Mouse (Mus musculus) neural tube, embryonic 14.5 days (tissue): Measurements from ENCODE around the gene Pik3ca. TPM values are rescaled to one million over a fixed set of nuclear protein-coding genes. Genes with fewer than 3 reads are reported as not detected.

Experiments
- ATAC-seq: fragments of 200-750 bp; cut with Nextera tagmentation; 2 replicates; pipeline ENCODE4 v1.8.0; 2017; ENCODE audit warnings: low read depth, mild to moderate bottlenecking, moderate TSS enrichment, moderate library complexity
- H3K27ac ChIP-seq: fragments of 300-500 bp; sonication (generic); 2 replicates; pipeline ENCODE4 v1.5.1; 2014; ENCODE audit warnings: low read depth, mild to moderate bottlenecking, control low read depth, low read length, moderate library complexity, mixed read lengths
- H3K27me3 ChIP-seq: fragments of 300-500 bp; sonication (generic); 2 replicates; pipeline ENCODE4 v1.6.1; 2014; ENCODE audit warnings: low read length; ENCODE audit not compliant: control insufficient read depth, insufficient read depth
- H3K36me3 ChIP-seq: fragments of 300-500 bp; sonication (generic); 2 replicates; pipeline ENCODE4 v1.6.1; 2014; ENCODE audit warnings: low read length, mixed read lengths; ENCODE audit not compliant: control insufficient read depth, insufficient read depth
- H3K4me1 ChIP-seq: fragments of 300-500 bp; sonication (generic); 2 replicates; pipeline ENCODE4 v1.6.1; 2014; ENCODE audit warnings: low read length; ENCODE audit not compliant: control insufficient read depth, insufficient read depth
- H3K4me2 ChIP-seq: fragments of 300-500 bp; sonication (generic); 2 replicates; pipeline ENCODE4 v1.6.1; 2014; ENCODE audit warnings: mild to moderate bottlenecking, low read depth, low read length, control low read depth
- H3K4me3 ChIP-seq: fragments of 300-500 bp; sonication (generic); 2 replicates; pipeline ENCODE4 v1.5.1; 2014; ENCODE audit warnings: low read depth, low read length, control low read depth, mixed read lengths
- H3K9ac ChIP-seq: fragments of 300-500 bp; sonication (generic); replicated peaks from 2 replicates; pipeline ENCODE4 v1.6.1; 2014; ENCODE audit warnings: low read depth, mild to moderate bottlenecking, control low read depth, low read length, mixed read lengths
- H3K9me3 ChIP-seq: fragments of 300-500 bp; sonication (generic); 2 replicates; pipeline ENCODE4 v1.6.1; 2016; ENCODE audit warnings: low read length; ENCODE audit not compliant: control insufficient read depth
- WGBS: fragments of 180-500 bp; shearing (Covaris S2); extraction: QIAGEN DNeasy Blood & Tissue Kit; methylation state at CpG from one replicate; pipeline ENCODE4 v1.1.7; 2014; 5-methylcytosine and 5-hydroxymethylcytosine counted together
- polyA plus RNA-seq: library from polyadenylated mRNA; unstranded; fragments of >200 nt; fragmentation: Nextera tagmentation; extraction: Ambion mirVana; gene quantifications from 2 replicates; pipeline ENCODE4 v1.2.1, GENCODE M21; 2014

Pik3ca gene
- polyA plus RNA-seq, 1 experiment from 2014 or later = 26.7 TPM

DNA sequence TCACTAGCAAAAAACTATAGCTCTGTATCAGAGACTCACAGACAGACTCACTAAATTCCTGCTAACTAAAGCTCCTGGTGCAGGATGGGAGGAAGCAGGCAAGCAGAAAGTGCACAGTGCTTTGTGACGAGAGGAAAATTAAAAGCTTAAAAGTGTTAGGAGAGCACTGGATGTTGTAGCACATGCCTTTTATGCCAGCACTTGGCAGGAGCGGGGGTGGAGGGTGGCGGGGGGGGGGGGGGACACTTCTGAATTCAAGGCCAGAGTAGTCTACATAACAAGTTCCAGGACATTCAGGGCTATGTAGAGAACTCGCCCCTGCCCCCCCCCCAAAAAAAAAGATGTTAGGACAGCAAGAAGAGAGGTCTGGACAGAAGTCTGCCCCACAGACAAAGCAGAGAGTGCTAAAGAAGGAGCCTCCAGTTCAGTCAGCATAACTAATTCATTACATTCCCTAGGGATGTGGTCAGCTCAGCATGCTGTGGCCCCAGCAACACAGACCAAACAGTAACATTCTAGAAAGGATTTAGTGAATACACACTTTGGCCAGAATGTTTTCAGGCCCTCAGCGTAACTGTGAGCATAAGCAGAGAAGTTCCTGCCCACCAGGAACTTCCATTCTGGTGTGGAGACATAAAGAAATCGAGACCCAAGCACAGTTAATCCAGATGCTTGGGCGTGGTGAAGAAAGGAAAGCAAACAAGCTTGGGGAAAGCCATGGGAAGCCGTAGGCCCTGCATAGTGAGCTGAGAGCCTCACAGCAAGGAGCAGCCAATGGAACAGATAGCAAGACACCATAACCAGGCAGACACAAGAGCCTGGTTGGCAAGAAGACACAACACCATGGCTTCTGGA, 98.6 kb downstream of the Pik3ca start:
- Histone ChIP-seq H3K27me3 (no peaks in the 10 kb centered on the region), H3K27ac (no peak overlapping the region), H3K9ac (no peak overlapping the region), H3K36me3 (no peaks in the 10 kb centered on the region), H3K9me3 (no peaks in the 10 kb centered on the region), H3K4me3 (no peak overlapping the region), H3K4me1 (no peaks in the 10 kb centered on the region), H3K4me2 (no peak overlapping the region)
- no peak for ATAC-seq
- 59% methylated on average over 8 of the region's 8 CpGs for WGBS

DNA sequence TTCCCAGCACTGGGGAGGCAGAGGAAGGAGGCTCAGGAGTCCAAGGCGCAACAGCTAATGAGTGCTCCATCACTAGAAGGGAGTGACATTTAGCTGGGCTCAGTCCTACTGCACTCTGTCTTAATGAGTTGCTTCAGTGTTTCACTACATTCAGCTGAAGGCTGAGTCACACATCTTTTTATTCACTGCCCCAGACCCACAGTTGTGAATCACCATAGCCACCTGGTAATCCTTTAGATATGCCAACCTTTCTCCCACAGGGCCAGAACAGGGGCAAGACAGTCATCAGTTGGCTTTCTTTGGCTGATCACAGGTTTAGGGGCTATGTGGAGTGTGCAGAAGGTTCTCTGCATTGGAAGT, 99.2 kb downstream of the Pik3ca start:
- no peaks in the 10 kb centered on the region for H3K4me1 ChIP-seq
- H3K9ac ChIP-seq = no peak overlapping the region
- 90% methylated on average over 1 of the region's 1 CpGs for WGBS
- H3K27me3 ChIP-seq = no peaks in the 10 kb centered on the region
- no peak for ATAC-seq
- no peaks in the 10 kb centered on the region for H3K36me3 ChIP-seq
- H3K9me3 ChIP-seq = no peaks in the 10 kb centered on the region
- no peak overlapping the region for H3K4me3 ChIP-seq
- H3K4me2 ChIP-seq = no peak overlapping the region
- no peak overlapping the region for H3K27ac ChIP-seq

DNA sequence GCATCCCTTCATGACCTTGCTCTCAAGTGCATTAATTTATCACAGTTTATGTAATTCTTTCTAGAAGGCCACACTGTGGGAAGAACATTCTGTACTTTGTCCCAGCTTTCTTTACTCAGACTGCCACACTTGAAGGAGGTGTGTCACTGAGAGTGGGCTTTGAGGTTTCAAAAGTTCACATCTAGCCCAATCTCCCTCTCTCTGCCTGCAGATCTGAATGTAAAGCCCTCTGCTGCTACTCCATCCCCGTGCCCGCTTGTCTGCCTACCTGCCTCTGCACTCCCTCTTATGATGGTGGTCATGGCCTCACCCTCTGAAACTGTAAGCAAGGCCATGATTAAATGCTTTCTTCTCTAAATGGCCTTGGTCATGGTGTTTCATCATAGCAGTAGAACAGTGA, 102.9 kb downstream of the Pik3ca start:
- Histone ChIP-seq H3K4me1 (no peaks in the 10 kb centered on the region), H3K9ac (no peak overlapping the region), H3K9me3 (no peaks in the 10 kb centered on the region), H3K36me3 (no peaks in the 10 kb centered on the region), H3K27ac (no peak overlapping the region), H3K27me3 (no peaks in the 10 kb centered on the region), H3K4me3 (no peak overlapping the region), H3K4me2 (no peak overlapping the region)
- 91% methylated on average over 2 of the region's 2 CpGs for WGBS
- ATAC-seq = no peak

DNA sequence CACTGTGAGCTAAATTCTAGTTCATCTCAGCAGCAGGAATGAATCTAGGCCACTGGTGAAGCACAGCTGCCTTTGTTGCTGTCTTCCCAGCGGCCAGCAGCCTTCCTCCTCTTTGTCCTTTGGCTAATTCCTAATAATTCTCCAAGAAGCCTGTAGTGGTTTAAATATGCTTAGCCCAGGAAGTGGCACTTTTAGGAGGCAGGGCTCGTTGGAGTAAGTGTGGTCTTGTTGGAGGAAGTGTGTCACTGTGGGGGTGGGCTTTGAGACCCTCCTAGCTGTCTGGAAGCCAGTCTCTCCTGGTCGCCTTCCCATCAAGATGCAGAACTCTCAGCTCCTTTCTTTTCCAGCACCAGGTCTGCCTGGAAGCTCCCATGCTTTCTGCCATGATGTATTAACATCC, 108.4 kb downstream of the Pik3ca start:
- no peaks in the 10 kb centered on the region for H3K9me3 ChIP-seq
- 81% methylated on average over 3 of the region's 3 CpGs for WGBS
- no peak overlapping the region for H3K4me2 ChIP-seq
- no peaks in the 10 kb centered on the region for H3K4me1 ChIP-seq
- H3K27ac ChIP-seq = no peak overlapping the region
- no peaks in the 10 kb centered on the region for H3K36me3 ChIP-seq
- no peak overlapping the region for H3K4me3 ChIP-seq
- ATAC-seq = no peak
- H3K27me3 ChIP-seq = no peaks in the 10 kb centered on the region
- H3K9ac ChIP-seq = no peak overlapping the region

DNA sequence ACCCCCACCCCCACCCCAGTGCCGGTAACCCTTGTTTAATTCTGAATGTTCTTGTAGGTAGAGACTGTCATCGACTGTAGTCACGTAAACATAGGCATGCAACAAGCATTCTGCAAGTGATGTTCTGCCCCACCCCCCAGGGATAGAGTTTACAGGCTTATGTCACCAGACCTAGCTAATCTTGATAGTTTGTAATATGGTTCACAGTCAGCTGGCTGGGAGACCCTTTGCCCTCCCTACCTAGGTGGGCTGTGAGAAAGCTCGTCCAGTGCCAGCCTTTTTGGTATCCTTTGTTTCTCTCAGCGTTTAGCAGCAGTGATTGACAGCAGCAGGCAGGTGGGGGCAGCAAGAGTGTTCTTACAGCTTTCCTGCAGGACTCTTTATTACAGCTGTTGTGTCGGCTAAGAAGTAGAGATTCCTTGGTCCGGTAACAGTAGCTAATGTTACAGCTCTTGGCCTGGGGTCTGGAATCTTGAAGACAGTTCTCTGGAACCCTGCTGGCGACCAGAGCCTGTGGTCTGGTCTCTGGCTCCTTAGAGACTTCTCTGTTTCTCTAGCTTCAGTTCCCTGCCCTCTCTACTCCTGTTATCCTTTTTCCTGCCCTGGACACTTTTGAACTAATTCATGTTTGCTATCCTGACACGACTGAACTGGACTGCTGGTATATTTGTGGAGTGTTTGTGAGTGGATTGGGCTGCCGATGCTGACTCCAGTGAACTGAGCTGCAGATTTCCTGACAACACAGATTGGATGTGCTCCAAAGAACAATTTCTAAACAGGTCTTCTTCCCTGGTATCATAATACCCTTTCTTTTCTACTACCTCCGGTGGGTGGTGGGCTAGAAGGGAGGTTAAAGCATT, 109.1 kb downstream of the Pik3ca start:
- H3K4me2 ChIP-seq = no peak overlapping the region
- no peak for ATAC-seq
- H3K27me3 ChIP-seq = no peaks in the 10 kb centered on the region
- H3K9ac ChIP-seq = no peak overlapping the region
- H3K4me3 ChIP-seq = no peak overlapping the region
- H3K4me1 ChIP-seq = peaks cover 5% of the 10 kb centered on the region; the same call in 1 of the 2 replicates
- WGBS = 69% methylated on average over 11 of the region's 11 CpGs
- no peaks in the 10 kb centered on the region for H3K36me3 ChIP-seq
- H3K27ac ChIP-seq = no peak overlapping the region
- H3K9me3 ChIP-seq = no peaks in the 10 kb centered on the region

DNA sequence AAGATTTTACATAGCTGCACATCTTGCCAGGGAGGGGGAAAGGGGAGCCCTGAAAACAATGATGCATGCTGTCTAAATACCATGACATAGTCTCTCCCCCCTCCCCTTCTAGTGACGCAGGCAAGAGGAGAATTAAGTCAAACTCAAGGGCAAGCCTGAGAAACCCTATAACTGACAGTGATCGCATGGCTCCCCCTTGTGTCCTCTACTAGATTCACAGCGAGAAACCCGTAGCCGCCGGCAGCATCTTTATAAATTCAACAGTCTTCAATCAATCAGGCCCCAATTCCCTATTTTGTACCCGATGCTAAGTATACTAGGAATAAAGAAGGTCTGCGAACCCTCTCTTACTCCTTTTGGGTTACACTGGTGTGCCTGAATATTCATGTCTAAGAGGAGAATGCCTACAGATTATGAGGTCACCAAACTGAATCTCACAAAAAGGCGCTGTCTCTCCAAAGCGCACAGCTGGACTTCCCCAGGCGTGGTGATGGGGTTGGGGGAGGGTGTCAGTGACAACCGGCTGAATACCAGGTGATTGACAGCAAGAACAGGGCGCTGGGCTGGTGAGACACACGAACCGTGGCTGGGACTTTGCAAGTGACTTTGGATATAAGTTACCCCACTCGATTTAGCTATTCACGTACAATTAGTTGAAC, 111.3 kb downstream of the Pik3ca start:
- no peaks in the 10 kb centered on the region for H3K36me3 ChIP-seq
- no peak overlapping the region for H3K9ac ChIP-seq
- no peaks in the 10 kb centered on the region for H3K9me3 ChIP-seq
- H3K4me3 ChIP-seq = no peak overlapping the region
- H3K27me3 ChIP-seq = no peaks in the 10 kb centered on the region
- 3% methylated on average over 17 of the region's 17 CpGs for WGBS
- peak overlapping the region; percentile 37; the same call in 1 of the 2 replicates for H3K4me2 ChIP-seq
- ATAC-seq = no peak
- H3K27ac ChIP-seq = no peak overlapping the region
- H3K4me1 ChIP-seq = peaks cover 17% of the 10 kb centered on the region

DNA sequence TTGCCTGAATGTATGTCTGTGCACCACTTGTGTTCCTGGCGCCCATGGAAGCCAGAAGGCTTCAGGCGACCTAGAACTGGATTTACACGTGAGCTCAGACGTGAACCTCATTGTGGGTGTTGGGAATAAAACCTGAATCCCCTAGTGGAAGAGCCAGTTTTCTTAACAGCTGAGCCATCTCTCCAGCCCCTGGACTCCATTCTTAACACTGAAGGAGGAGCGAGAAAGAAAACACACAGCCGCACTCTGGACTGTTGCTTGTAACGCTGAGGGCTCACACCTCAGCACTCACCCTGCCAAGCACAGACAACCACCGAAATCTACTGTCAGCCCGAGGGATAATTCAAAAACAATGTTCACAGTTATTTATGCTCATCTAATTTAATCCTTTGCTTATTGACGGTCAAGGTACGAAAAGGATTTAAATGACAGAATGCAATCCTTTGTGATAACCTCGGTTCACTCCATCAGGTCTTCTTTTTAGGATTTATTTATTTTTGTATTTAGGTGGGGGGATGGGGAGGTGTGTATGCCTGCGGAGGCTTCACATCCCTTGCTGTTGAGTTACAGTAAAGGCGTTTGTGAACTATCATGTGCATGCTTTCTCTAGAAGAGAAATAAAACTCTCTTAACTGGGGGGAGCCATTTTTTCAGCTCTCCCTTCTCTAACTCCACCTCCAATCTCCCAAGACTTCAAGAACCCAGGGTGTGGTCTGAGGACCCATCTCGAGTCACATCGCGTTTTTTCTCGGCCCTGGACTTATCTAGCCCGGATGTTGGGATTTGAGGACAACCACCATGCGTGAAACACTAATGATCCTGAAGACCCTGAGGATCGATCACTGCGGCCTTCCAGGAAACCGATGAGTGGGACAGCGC, 112.3 kb downstream of the Pik3ca start, which contains the start of gene Zfp639:
Gene Zfp639, plus strand, starts transcription at position 764 of the 879 bp plus-strand sequence.
- WGBS = 9% methylated on average over 24 of the region's 24 CpGs

More for the DNA sequence above, 112.3 kb downstream of the Pik3ca start, which contains the start of gene Zfp639:
- Histone ChIP-seq H3K27me3 (no peaks in the 10 kb centered on the region), H3K4me3 (peak within 1 kb of the TSS; percentile 88), H3K36me3 (no peaks in the 10 kb centered on the region; the same call in 1 of the 2 replicates), H3K27ac (peak within 1 kb of the TSS; percentile 62), H3K9me3 (no peaks in the 10 kb centered on the region), H3K9ac (peak within 1 kb of the TSS; percentile 95), H3K4me2 (peak within 1 kb of the TSS; percentile 87), H3K4me1 (peaks cover 17% of the 10 kb centered on the region)
- ATAC-seq = peak; percentile 18; the same call in 1 of the 2 replicates
